Mouse (Mus musculus) C2C12 (cell line): Measurements from ENCODE around the gene Vps45.

Source experiments
- CEBPB ChIP-seq: IDR thresholded peaks from one replicate; pipeline ENCODE4 v1.6.1; 2011; ENCODE audit warnings: low read depth, mild to moderate bottlenecking, control low read depth, moderate library complexity
- CTCF ChIP-seq: IDR thresholded peaks from one replicate; pipeline ENCODE4 v1.5.1; 2011; ENCODE audit not compliant: control insufficient read depth, insufficient read depth, insufficient read length
- USF1 ChIP-seq: IDR thresholded peaks from one replicate; pipeline ENCODE4 v1.6.1; 2011; ENCODE audit warnings: low read depth, mild to moderate bottlenecking, control low read depth, moderate library complexity

DNA sequence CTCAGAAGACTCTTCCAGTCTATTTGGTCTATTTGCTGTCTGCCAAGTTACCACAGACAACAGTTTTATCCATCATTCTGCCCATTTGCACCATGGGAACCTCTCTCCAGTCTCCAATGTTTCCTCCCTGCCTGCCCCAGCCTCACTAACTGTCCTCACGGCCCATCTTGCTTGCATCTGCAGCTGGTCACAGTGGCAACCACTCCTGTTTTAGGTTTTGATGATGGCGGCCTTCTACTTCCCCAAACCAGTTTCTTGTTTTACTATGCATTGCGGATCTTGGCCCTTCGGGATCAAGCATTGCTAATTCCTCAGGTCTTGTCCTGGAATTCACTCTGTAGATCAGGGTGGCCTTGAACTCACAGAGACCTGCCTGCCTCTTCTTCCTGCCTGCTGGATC is 76.1 kb downstream of the Vps45 start:
- TF ChIP-seq USF1 = no peak
- no peak for TF ChIP-seq CTCF
- TF ChIP-seq CEBPB = no peak
